Mouse (Mus musculus) brain, embryonic 14.5 days (tissue): ENCODE data around the gene Tnfsf14.

Experiments used
- CTCF ChIP-seq: fragments of 200-500 bp; IDR thresholded peaks from 2 replicates; pipeline ENCODE4 v1.5.1; 2012; ENCODE audit warnings: inconsistent platforms, mild to moderate bottlenecking, moderate library complexity, borderline replicate concordance; ENCODE audit not compliant: insufficient read depth, insufficient read length; ENCODE audit errors: extremely low read depth
- POLR2A ChIP-seq: fragments of 200-500 bp; IDR thresholded peaks from 2 replicates; pipeline ENCODE4 v1.6.1; 2012; ENCODE audit warnings: mild to moderate bottlenecking, inconsistent platforms, borderline replicate concordance; ENCODE audit not compliant: poor library complexity, insufficient read depth, insufficient read length, severe bottlenecking; ENCODE audit errors: extremely low read depth

- no peak for TF ChIP-seq CTCF
- no peak for TF ChIP-seq POLR2A
Observed at GRCm38 (mm10) chr17:57209330-57209729, 15.4 kb upstream of the Tnfsf14 start.
